8 mouse cellular contexts compared by ENCODE assay signal in the genomic region with DNA sequence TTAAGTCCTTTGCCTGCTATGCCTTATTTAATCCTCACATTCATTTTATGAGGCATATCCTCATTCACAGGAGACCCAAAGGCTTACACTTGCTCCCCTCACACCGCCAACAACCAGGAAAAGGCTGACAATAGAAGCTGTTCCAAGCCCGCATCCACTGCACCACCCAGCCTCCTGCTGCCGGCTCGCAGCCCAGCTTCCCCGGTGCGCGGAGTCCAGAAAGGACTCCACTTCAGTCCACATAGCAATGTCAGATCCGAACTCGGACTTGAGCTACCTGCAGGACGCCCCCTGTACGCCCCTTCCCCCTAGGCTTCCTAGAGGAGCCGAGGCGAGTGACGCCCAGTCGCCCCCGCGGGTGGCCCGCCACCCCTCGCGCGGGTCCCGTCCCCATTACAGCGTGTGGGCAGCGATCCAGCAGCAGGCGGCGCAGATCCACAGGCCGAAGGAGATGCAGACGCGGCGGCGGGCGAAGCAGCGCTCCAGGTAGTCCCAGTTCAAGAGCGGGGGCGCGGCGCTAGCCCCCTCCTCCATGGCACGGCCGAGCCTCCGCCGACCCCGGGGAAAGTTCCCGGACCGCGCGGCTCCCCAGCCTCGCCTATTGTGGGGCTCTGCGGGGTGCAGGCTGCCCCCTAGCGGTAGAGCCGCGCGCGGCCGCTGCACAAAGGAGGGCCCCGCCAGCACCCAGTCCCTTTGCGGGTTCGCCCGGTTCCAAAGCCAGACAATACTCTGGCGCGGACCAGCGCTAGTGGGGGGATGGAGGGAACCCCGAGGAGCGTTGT. TPM values are rescaled to one million over a fixed set of nuclear protein-coding genes. Genes with fewer than 3 reads are reported as not detected.
DNase-seq lines count a peak whose midpoint lies in the region; ATAC-seq and TF ChIP-seq lines count a peak whose summit lies in the region.

No protein-coding gene starts in this region.

- peak; percentile 92 for ATAC-seq in megakaryocyte, adult 5-6 weeks (ENCODE audit: poor library complexity, severe bottlenecking)

- no peaks in the 10 kb centered on the region; the same call in 1 of the 2 replicates for H3K4me1 ChIP-seq in cortical plate, adult 2 months (ENCODE audit: control insufficient read depth, insufficient read depth, low read length)

- DNase-seq in adipocyte (ENCODE audit: low spot score), result peak; percentile 61
- peak; percentile 84 for DNase-seq in gastrocnemius, postnatal 10 days
- DNase-seq in hindlimb bud, embryonic 11.5 days (ENCODE audit: extremely low spot score, low read depth, low spot score), result peak; percentile 26
- DNase-seq in left cerebral cortex, adult 2 months (ENCODE audit: extremely low spot score in 1 of 2, low spot score in 2 of 2), result peak; percentile 83 to 84
- DNase-seq in right cerebral cortex, adult 18-20 months, result peak; percentile 83
- peak; percentile 71 for DNase-seq in urinary bladder, postnatal 25 days (ENCODE audit: low spot score)

- peak overlapping the region; percentile 82 for H3K4me3 ChIP-seq in cortical plate, adult 2 months (ENCODE audit: insufficient read depth, low read length)
- H3K4me3 ChIP-seq in left cerebral cortex, adult 2 months, result peak overlapping the region; percentile 71

- TF ChIP-seq POLR2A in cortical plate, adult 2 months (IDR thresholded peaks at IDR 0.05; ENCODE audit: extremely low read depth, insufficient read depth, low read length), result no peak

- TF ChIP-seq CTCF in cortical plate, adult 2 months (IDR thresholded peaks at IDR 0.05; ENCODE audit: extremely low read depth, insufficient read depth, low read length), result peak; percentile 30; the same call in 1 of the 2 replicates
- TF ChIP-seq CTCF in left cerebral cortex, adult 2 months (IDR thresholded peaks at IDR 0.05), result peak; percentile 98

- intact Hi-C loops in left cerebral cortex, adult 2 months (cut with DNase I), result no loop called here

- H3K27ac ChIP-seq in cortical plate, adult 2 months (ENCODE audit: insufficient read depth, low read length), result peak overlapping the region; percentile 82
- H3K27ac ChIP-seq in left cerebral cortex, adult 2 months, result peak overlapping the region; percentile 94

RNA-seq across cellular contexts. Expression of gene Tmem44, which starts 0.5 kb away (rescaled TPM):
- 92.0 and 101 TPM in 2 replicates for polyA plus RNA-seq in cortical plate, adult 2 months (2012; rRNA removed)
- total RNA-seq in gastrocnemius, postnatal 10 days (2021), result 1 to 10 TPM; 5.3 to 8.7 TPM
- total RNA-seq in left cerebral cortex, adult 2 months (2021), result 10 to 100 TPM; 69.9 to 74.0 TPM
- not detected in 2 replicates for total RNA-seq in megakaryocyte, adult 5-6 weeks (2015)
- total RNA-seq in megakaryocyte, adult 5-6 weeks (2017), result 0.04 TPM in 2 replicates

RNA-seq across cellular contexts. Expression of gene Lsg1, which starts 37.2 kb away (rescaled TPM):
- 15.5 and 17.6 TPM in 2 replicates for polyA plus RNA-seq in cortical plate, adult 2 months (2012; rRNA removed)
- total RNA-seq in gastrocnemius, postnatal 10 days (2021), result 10 to 100 TPM; 20.6 to 21.8 TPM
- 10 to 100 TPM; 21.2 to 23.2 TPM for total RNA-seq in left cerebral cortex, adult 2 months (2021)
- total RNA-seq in megakaryocyte, adult 5-6 weeks (2015), result 19.2 and 19.9 TPM in 2 replicates
- 38.2 and 42.9 TPM in 2 replicates for total RNA-seq in megakaryocyte, adult 5-6 weeks (2017)

RNA-seq across cellular contexts. Expression of gene Fam43a, which starts 49.4 kb away (rescaled TPM):
- 14.8 and 15.6 TPM in 2 replicates for polyA plus RNA-seq in cortical plate, adult 2 months (2012; rRNA removed)
- total RNA-seq in gastrocnemius, postnatal 10 days (2021), result 10 to 100 TPM; 20.5 to 25.0 TPM
- total RNA-seq in left cerebral cortex, adult 2 months (2021), result 10 to 100 TPM; 17.3 to 18.1 TPM
- 4.6 and 4.7 TPM in 2 replicates for total RNA-seq in megakaryocyte, adult 5-6 weeks (2015)
- 7.9 and 9.3 TPM in 2 replicates for total RNA-seq in megakaryocyte, adult 5-6 weeks (2017)

Comparison
In these comparisons a context has a peak if more than half of its experiments do, and no peak if none do; other contexts are left out.
1. Peak in every context shown above with its lines: DNase-seq, ATAC-seq, H3K4me3 ChIP-seq and H3K27ac ChIP-seq.
2. DNase-seq: peak in every context shown above with its lines; median percentile 84 in gastrocnemius, postnatal 10 days; 84 in left cerebral cortex, adult 2 months; 83 in right cerebral cortex, adult 18-20 months; 71 in urinary bladder, postnatal 25 days; 61 in adipocyte; 26 in hindlimb bud, embryonic 11.5 days.
3. RNA of gene Tmem44, which starts 0.5 kb away (total RNA-seq): 69.9 to 74.0 TPM in left cerebral cortex, adult 2 months; 5.3 to 8.7 TPM in gastrocnemius, postnatal 10 days and 0.04 TPM in megakaryocyte, adult 5-6 weeks; every median in the first group is over 4 times any median in the second.